Mouse (Mus musculus) forebrain, postnatal 0 days (tissue): ENCODE results near the gene Sparcl1. TPM values are rescaled to one million over a fixed set of nuclear protein-coding genes. Genes with fewer than 3 reads are reported as not detected.

Experiments used
- ATAC-seq: fragments of 200-750 bp; cut with Nextera tagmentation; 2 replicates; pipeline ENCODE4 v1.8.0; 2017; ENCODE audit warnings: mild to moderate bottlenecking, moderate library complexity
- DNase-seq: peaks from one replicate; pipeline ENCODE4 v3.0.0-alpha.2; 2015
- H3K27ac ChIP-seq: fragments of 300-500 bp; sonication (generic); 2 replicates; pipeline ENCODE4 v1.5.1; 2014; ENCODE audit warnings: low read depth, mild to moderate bottlenecking, antibody characterized with exemption, low read length, moderate library complexity, mixed read lengths
- H3K27me3 ChIP-seq: fragments of 300-500 bp; sonication (generic); 2 replicates; pipeline ENCODE4 v1.6.1; 2014; ENCODE audit warnings: mild to moderate bottlenecking, low read length, mixed read lengths; ENCODE audit not compliant: insufficient read depth
- H3K36me3 ChIP-seq: fragments of 300-500 bp; sonication (generic); 2 replicates; pipeline ENCODE4 v1.6.1; 2014; ENCODE audit warnings: mild to moderate bottlenecking, moderate library complexity; ENCODE audit not compliant: insufficient read depth
- H3K4me1 ChIP-seq: fragments of 300-500 bp; sonication (generic); 2 replicates; pipeline ENCODE4 v1.6.1; 2014; ENCODE audit warnings: antibody characterized with exemption; ENCODE audit not compliant: insufficient read depth
- H3K4me2 ChIP-seq: fragments of 300-500 bp; sonication (generic); 2 replicates; pipeline ENCODE4 v1.6.1; 2014; ENCODE audit warnings: low read depth, mild to moderate bottlenecking, moderate library complexity
- H3K4me3 ChIP-seq: fragments of 300-500 bp; sonication (generic); 2 replicates; pipeline ENCODE4 v1.5.1; 2014; ENCODE audit warnings: low read depth, low read length, mixed read lengths
- H3K9ac ChIP-seq: fragments of 300-500 bp; sonication (generic); 2 replicates; pipeline ENCODE4 v1.6.1; 2014; ENCODE audit warnings: mild to moderate bottlenecking
- H3K9me3 ChIP-seq: fragments of 300-500 bp; sonication (generic); 2 replicates; pipeline ENCODE4 v1.6.1; 2016; ENCODE audit warnings: low read length
- CTCF ChIP-seq: sonication (generic); IDR thresholded peaks from 2 replicates; pipeline ENCODE4 v1.5.1; 2016; ENCODE audit warnings: antibody characterized with exemption, control low read depth, low read depth
- WGBS: fragments of 180-500 bp; shearing (Covaris S2); extraction: QIAGEN DNeasy Blood & Tissue Kit; methylation state at CpG from one replicate; pipeline ENCODE4 v1.1.7; 2014; 5-methylcytosine and 5-hydroxymethylcytosine counted together
- polyA plus RNA-seq: library from polyadenylated mRNA; unstranded; fragments of >200 nt; fragmentation: Nextera tagmentation; extraction: Ambion mirVana; gene quantifications from 2 replicates; pipeline ENCODE4 v1.2.1, GENCODE M21; 2015
- total RNA-seq: library from RNA; depleted of rRNA; stranded (reverse); fragments of >200 nt; gene quantifications from 2 replicates; pipeline ENCODE4 v1.2.3, GENCODE M21; 2014

Gene Sparcl1
- total and polyA plus RNA-seq, 2 experiments from 2014 or later: 282 to 342 TPM

GRCm38 (mm10) chr5:104054938-104055337 lies 58.6 kb downstream of the Sparcl1 start:
- Histone ChIP-seq H3K27ac (no peak overlapping the region), H3K9ac (no peak overlapping the region), H3K36me3 (peaks cover 25% of the 10 kb centered on the region), H3K4me1 (no peaks in the 10 kb centered on the region), H3K4me3 (no peak overlapping the region), H3K4me2 (no peak overlapping the region), H3K27me3 (no peaks in the 10 kb centered on the region), H3K9me3 (no peaks in the 10 kb centered on the region)
- WGBS: 94% methylated on average over 4 of the region's 4 CpGs
- no peak for TF ChIP-seq CTCF
- DNase-seq (no peak), ATAC-seq (no peak)

GRCm38 (mm10) chr5:104052956-104053355 lies 60.6 kb downstream of the Sparcl1 start:
- no peak for DNase-seq
- no peaks in the 10 kb centered on the region for H3K27me3 ChIP-seq
- no peak overlapping the region for H3K9ac ChIP-seq
- H3K4me3 ChIP-seq: no peak overlapping the region
- no peak overlapping the region for H3K27ac ChIP-seq
- ATAC-seq: no peak; the same call in 1 of the 2 replicates
- no peaks in the 10 kb centered on the region for H3K9me3 ChIP-seq
- WGBS: 61% methylated on average over 8 of the region's 8 CpGs
- H3K4me1 ChIP-seq: peaks cover 5% of the 10 kb centered on the region; the same call in 1 of the 2 replicates
- TF ChIP-seq CTCF: peak; percentile 46
- peaks cover 13% of the 10 kb centered on the region; the same call in 1 of the 2 replicates for H3K36me3 ChIP-seq
- no peak overlapping the region for H3K4me2 ChIP-seq

- peaks cover 12% of the 10 kb centered on the region; the same call in 1 of the 2 replicates for H3K36me3 ChIP-seq
- H3K27me3 ChIP-seq: no peaks in the 10 kb centered on the region
- no peaks in the 10 kb centered on the region for H3K9me3 ChIP-seq
- 51% methylated on average over 4 of the region's 4 CpGs for WGBS
- no peak overlapping the region for H3K27ac ChIP-seq
- ATAC-seq (no peak), DNase-seq (no peak)
- H3K4me3 ChIP-seq: no peak overlapping the region
- peaks cover 10% of the 10 kb centered on the region for H3K4me1 ChIP-seq
- H3K9ac ChIP-seq: no peak overlapping the region
- 0 out of 2 replicates have a peak, but pooled peaks have one; percentile 24 for TF ChIP-seq CTCF
- peak overlapping the region; percentile 69; the same call in 1 of the 2 replicates for H3K4me2 ChIP-seq
Measured at GRCm38 (mm10) chr5:104048139-104048538, 65.4 kb downstream of the Sparcl1 start.

GRCm38 (mm10) chr5:104047200-104048105 lies 66.1 kb downstream of the Sparcl1 start:
- Histone ChIP-seq H3K4me1 (peaks cover 10% of the 10 kb centered on the region), H3K27ac (peak overlapping the region; percentile 81), H3K27me3 (no peaks in the 10 kb centered on the region), H3K9ac (peak overlapping the region; percentile 80), H3K4me3 (peak overlapping the region; percentile 97), H3K4me2 (peak overlapping the region; percentile 69), H3K36me3 (peaks cover 12% of the 10 kb centered on the region; the same call in 1 of the 2 replicates), H3K9me3 (no peaks in the 10 kb centered on the region)
- TF ChIP-seq CTCF: no peak
- ATAC-seq (no peak; the same call in 1 of the 2 replicates), DNase-seq (peak; percentile 49)
- WGBS: 11% methylated on average over 19 of the region's 19 CpGs

GRCm38 (mm10) chr5:104046256-104047199 lies 67.0 kb downstream of the Sparcl1 start, which contains the start of gene Nudt9:
Nudt9 (plus strand) TSS chr5:104046306.
- Histone ChIP-seq H3K36me3 (0 out of 2 replicates have a peak, but pooled peaks cover 4% of the 10 kb centered on the region), H3K9me3 (no peaks in the 10 kb centered on the region), H3K4me2 (peak within 1 kb of the TSS; percentile 69), H3K9ac (peak within 1 kb of the TSS; percentile 80), H3K27me3 (no peaks in the 10 kb centered on the region), H3K4me3 (peak within 1 kb of the TSS; percentile 97), H3K4me1 (peaks cover 10% of the 10 kb centered on the region), H3K27ac (peak within 1 kb of the TSS; percentile 81)
- peak; percentile 98 for DNase-seq
- ATAC-seq: peak; percentile 98
- 6% methylated on average over 88 of the region's 90 CpGs for WGBS
- no peak for TF ChIP-seq CTCF

- no peak overlapping the region for H3K4me3 ChIP-seq
- TF ChIP-seq CTCF: no peak
- no peak for DNase-seq
- ATAC-seq: no peak
- WGBS: 55% methylated on average over 2 of the region's 2 CpGs
- no peaks in the 10 kb centered on the region for H3K36me3 ChIP-seq
- H3K9me3 ChIP-seq: no peaks in the 10 kb centered on the region
- H3K27me3 ChIP-seq: no peaks in the 10 kb centered on the region
- H3K27ac ChIP-seq: no peak overlapping the region
- no peak overlapping the region for H3K9ac ChIP-seq
- H3K4me2 ChIP-seq: no peak overlapping the region
- H3K4me1 ChIP-seq: peaks cover 10% of the 10 kb centered on the region
Measured at GRCm38 (mm10) chr5:104043704-104044103, 69.8 kb downstream of the Sparcl1 start.
